Mouse (Mus musculus) C2C12 (cell line): Measurements from ENCODE around the gene Bst1. TPM values are rescaled to one million over a fixed set of nuclear protein-coding genes. Genes with fewer than 3 reads are reported as not detected.

Experiments
- H3K27me3 ChIP-seq: one replicate; pipeline ENCODE4 v1.6.1; 2011; ENCODE audit not compliant: control insufficient read depth, insufficient read depth, insufficient read length
- H3K36me3 ChIP-seq: one replicate; pipeline ENCODE4 v1.6.1; 2011; ENCODE audit not compliant: control insufficient read depth, insufficient read depth
- H3K4me3 ChIP-seq: one replicate; pipeline ENCODE4 v1.5.1; 2011; ENCODE audit warnings: mild to moderate bottlenecking, control low read depth; ENCODE audit not compliant: poor library complexity, insufficient read depth, severe bottlenecking
- H3K79me2 ChIP-seq: one replicate; pipeline ENCODE4 v1.6.1; 2011; ENCODE audit not compliant: control insufficient read depth, insufficient read depth
- H3K79me3 ChIP-seq: one replicate; pipeline ENCODE4 v1.6.1; 2011; ENCODE audit warnings: low read depth, control low read depth
- H3ac ChIP-seq: one replicate; pipeline ENCODE3; 2011; ENCODE audit warnings: low read depth; ENCODE audit not compliant: control insufficient read depth, insufficient read length
- CEBPB ChIP-seq: IDR thresholded peaks from one replicate; pipeline ENCODE4 v1.6.1; 2011; ENCODE audit warnings: low read depth, mild to moderate bottlenecking, control low read depth, moderate library complexity
- CTCF ChIP-seq: IDR thresholded peaks from one replicate; pipeline ENCODE4 v1.5.1; 2011; ENCODE audit not compliant: control insufficient read depth, insufficient read depth, insufficient read length
- FOSL1 ChIP-seq: IDR thresholded peaks from one replicate; pipeline ENCODE4 v1.8.0; 2011; ENCODE audit warnings: mild to moderate bottlenecking, low read length; ENCODE audit not compliant: poor library complexity, insufficient read depth, severe bottlenecking
- MAX ChIP-seq: IDR thresholded peaks from one replicate; pipeline ENCODE4 v1.6.1; 2011; ENCODE audit warnings: mild to moderate bottlenecking, control low read depth
- MYOD1 ChIP-seq: IDR thresholded peaks from one replicate; pipeline ENCODE4 v1.6.1; 2011; ENCODE audit warnings: low read depth; ENCODE audit not compliant: control insufficient read depth, insufficient read length
- MYOG ChIP-seq: IDR thresholded peaks from one replicate; pipeline ENCODE4 v1.6.1; 2011; ENCODE audit not compliant: control insufficient read depth, insufficient read length; ENCODE audit errors: extremely low read depth
- USF1 ChIP-seq: IDR thresholded peaks from one replicate; pipeline ENCODE4 v1.6.1; 2011; ENCODE audit warnings: low read depth, mild to moderate bottlenecking, control low read depth, moderate library complexity
- polyA plus RNA-seq: library from polyadenylated mRNA; unstranded; fragments of >200 nt; fragmentation: generic; extraction: Trizol; gene quantifications from one replicate; pipeline ENCODE4 v1.2.1, GENCODE M21; 2012; ENCODE audit warnings: missing spikeins

Bst1 gene
- polyA plus RNA-seq, 1 experiment: not detected

DNA sequence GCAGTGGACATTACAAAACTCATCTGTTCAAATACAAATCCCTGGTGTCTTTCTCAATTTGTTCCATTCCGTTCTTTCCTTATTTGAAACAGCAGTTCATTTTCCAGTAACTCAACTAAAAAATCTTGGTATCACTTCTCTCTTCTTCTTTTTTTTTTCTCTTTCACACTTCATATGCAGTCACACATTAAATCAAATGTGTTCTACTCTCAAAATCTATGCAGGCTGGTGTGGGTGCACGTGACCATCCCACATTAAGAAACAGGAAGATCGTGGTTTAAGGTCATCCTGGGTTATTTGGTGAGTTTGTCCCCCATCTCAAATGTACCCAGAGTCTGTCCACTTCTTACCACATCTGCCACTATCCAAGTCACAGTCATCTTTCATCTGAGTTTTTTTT lies 63.3 kb downstream of the Bst1 start:
- Histone ChIP-seq H3K79me2 (no peaks in the 10 kb centered on the region), H3K36me3 (no peaks in the 10 kb centered on the region), H3K27me3 (peaks cover 4% of the 10 kb centered on the region), H3ac (no peak overlapping the region), H3K4me3 (no peak overlapping the region), H3K79me3 (no peaks in the 10 kb centered on the region)
- TF ChIP-seq CTCF: no peak
- no peak for TF ChIP-seq MYOD1
- no peak for TF ChIP-seq CEBPB
- TF ChIP-seq FOSL1: no peak
- no peak for TF ChIP-seq USF1
- no peak for TF ChIP-seq MYOG
- TF ChIP-seq MAX: no peak

GRCm38 (mm10) chr5:43885060-43885820 lies 66.6 kb downstream of the Bst1 start:
- peaks cover 19% of the 10 kb centered on the region for H3K27me3 ChIP-seq
- H3ac ChIP-seq: no peak overlapping the region
- no peaks in the 10 kb centered on the region for H3K79me2 ChIP-seq
- H3K36me3 ChIP-seq: no peaks in the 10 kb centered on the region
- no peaks in the 10 kb centered on the region for H3K79me3 ChIP-seq
- no peak for TF ChIP-seq CEBPB
- TF ChIP-seq FOSL1: no peak
- no peak for TF ChIP-seq MAX
- H3K4me3 ChIP-seq: no peak overlapping the region

GRCm38 (mm10) chr5:43892386-43892785 lies 73.7 kb downstream of the Bst1 start:
- H3K79me3 ChIP-seq: no peaks in the 10 kb centered on the region
- H3K27me3 ChIP-seq: peaks cover 16% of the 10 kb centered on the region
- H3K79me2 ChIP-seq: no peaks in the 10 kb centered on the region
- no peaks in the 10 kb centered on the region for H3K36me3 ChIP-seq
- H3ac ChIP-seq: no peak overlapping the region
- H3K4me3 ChIP-seq: no peak overlapping the region
- TF ChIP-seq MYOG (no peak), CTCF (no peak), MAX (no peak), CEBPB (no peak), MYOD1 (no peak), FOSL1 (no peak), USF1 (no peak)

Other genes starting within 250 kb of the Bst1 start
- gene Cc2d2a, start 156.5 kb upstream of the Bst1 start, polyA plus RNA-seq: 1.6 TPM
- gene Fbxl5, start 2.8 kb downstream of the Bst1 start, polyA plus RNA-seq: 10.5 TPM
- gene Cd38, start 49.7 kb downstream of the Bst1 start, polyA plus RNA-seq: 0.18 TPM
- 33.0 TPM for gene Gm7879, start 94.3 kb downstream of the Bst1 start, polyA plus RNA-seq
- gene Fgfbp1, start 162.9 kb downstream of the Bst1 start, polyA plus RNA-seq: 0.08 TPM